Mouse (Mus musculus) kidney, postnatal 0 days (tissue): ENCODE results near the gene Rassf1. TPM values are rescaled to one million over a fixed set of nuclear protein-coding genes. Genes with fewer than 3 reads are reported as not detected.
"Not testable (repeated sequence)": the region's sequence is repeated elsewhere in the genome, so short reads cannot be mapped to it uniquely, and the experiment has no call there.

Experiments
- ATAC-seq: fragments of 200-750 bp; cut with Nextera tagmentation; replicated peaks from 2 replicates; pipeline ENCODE4 v1.8.0; 2017; ENCODE audit warnings: low read depth, moderate number of reproducible peaks, moderate TSS enrichment, moderate library complexity; ENCODE audit not compliant: low FRiP score
- DNase-seq: peaks from one replicate; pipeline ENCODE4 v3.0.0-alpha.2; 2016; ENCODE audit warnings: low spot score
- H3K27ac ChIP-seq: fragments of 300-500 bp; sonication (generic); 2 replicates; pipeline ENCODE4 v1.5.1; 2014; ENCODE audit warnings: mild to moderate bottlenecking
- H3K27me3 ChIP-seq: fragments of 300-500 bp; sonication (generic); 2 replicates; pipeline ENCODE4 v1.6.1; 2014; ENCODE audit warnings: low read length, mixed read lengths; ENCODE audit not compliant: insufficient read depth
- H3K36me3 ChIP-seq: fragments of 300-500 bp; sonication (generic); 2 replicates; pipeline ENCODE4 v1.6.1; 2014; ENCODE audit warnings: low read length, mixed read lengths; ENCODE audit not compliant: insufficient read depth
- H3K4me1 ChIP-seq: fragments of 300-500 bp; sonication (generic); replicated peaks from 2 replicates; pipeline ENCODE4 v1.6.1; 2014; ENCODE audit warnings: antibody characterized with exemption, low read length, mixed read lengths; ENCODE audit not compliant: insufficient read depth
- H3K4me2 ChIP-seq: fragments of 300-500 bp; sonication (generic); 2 replicates; pipeline ENCODE4 v1.6.1; 2014; ENCODE audit warnings: mild to moderate bottlenecking, low read length, moderate library complexity, mixed read lengths
- H3K4me3 ChIP-seq: fragments of 300-500 bp; sonication (generic); replicated peaks from 2 replicates; pipeline ENCODE4 v1.5.1; 2014; ENCODE audit warnings: low read depth, low read length
- H3K9ac ChIP-seq: fragments of 300-500 bp; sonication (generic); 2 replicates; pipeline ENCODE4 v1.6.1; 2014; ENCODE audit warnings: low read depth, low read length
- H3K9me3 ChIP-seq: fragments of 300-500 bp; sonication (generic); replicated peaks from 2 replicates; pipeline ENCODE4 v1.6.1; 2016; ENCODE audit warnings: low read length, inconsistent platforms, mixed read lengths
- CTCF ChIP-seq: IDR thresholded peaks from 2 replicates; pipeline ENCODE4 v1.5.1; 2016; ENCODE audit warnings: antibody characterized with exemption, low read depth, mild to moderate bottlenecking, moderate library complexity
- WGBS: fragments of 180-500 bp; shearing (Covaris S2); extraction: QIAGEN DNeasy Blood & Tissue Kit; methylation state at CpG from one replicate; pipeline ENCODE4 v1.1.7; 2014; 5-methylcytosine and 5-hydroxymethylcytosine counted together
- polyA plus RNA-seq: library from polyadenylated mRNA; unstranded; fragments of >200 nt; fragmentation: Nextera tagmentation; extraction: Ambion mirVana; gene quantifications from 2 replicates; pipeline ENCODE4 v1.2.1, GENCODE M21; 2015

Gene Rassf1
- polyA plus RNA-seq, 1 experiment from 2014 or later: 49.8 TPM

GRCm38 (mm10) chr9:107570016-107570415 is 18.7 kb downstream of the Rassf1 start:
- Histone ChIP-seq H3K27ac (peak overlapping the region; percentile 95), H3K4me3 (peak overlapping the region; percentile 74), H3K36me3 (peaks cover 25% of the 10 kb centered on the region), H3K4me2 (peak overlapping the region; percentile 78), H3K4me1 (peaks cover 29% of the 10 kb centered on the region), H3K27me3 (no peaks in the 10 kb centered on the region), H3K9ac (peak overlapping the region; percentile 74), H3K9me3 (no peaks in the 10 kb centered on the region)
- TF ChIP-seq CTCF: no peak
- WGBS: 31% methylated on average over 13 of the region's 13 CpGs
- ATAC-seq (no peak), DNase-seq (no peak)

GRCm38 (mm10) chr9:107570845-107571244 is 19.5 kb downstream of the Rassf1 start:
- Histone ChIP-seq H3K9me3 (no peaks in the 10 kb centered on the region), H3K4me2 (peak overlapping the region; percentile 78), H3K4me3 (peak overlapping the region; percentile 74; the same call in 1 of the 2 replicates), H3K36me3 (peaks cover 25% of the 10 kb centered on the region), H3K27ac (no peak overlapping the region), H3K4me1 (peaks cover 29% of the 10 kb centered on the region), H3K27me3 (no peaks in the 10 kb centered on the region), H3K9ac (no peak overlapping the region)
- WGBS: 84% methylated on average over 21 of the region's 21 CpGs
- TF ChIP-seq CTCF: no peak
- ATAC-seq (no peak), DNase-seq (no peak)

- no peak overlapping the region for H3K4me3 ChIP-seq
- WGBS: 90% methylated on average over 22 of the region's 22 CpGs
- H3K4me2 ChIP-seq: 0 out of 2 replicates have a peak overlapping the region, but pooled peaks have one; percentile 78
- DNase-seq (no peak), ATAC-seq (no peak)
- no peak for TF ChIP-seq CTCF
- peaks cover 28% of the 10 kb centered on the region for H3K4me1 ChIP-seq
- H3K27ac ChIP-seq: no peak overlapping the region
- H3K36me3 ChIP-seq: peaks cover 25% of the 10 kb centered on the region
- H3K27me3 ChIP-seq: no peaks in the 10 kb centered on the region
- H3K9me3 ChIP-seq: no peaks in the 10 kb centered on the region
- no peak overlapping the region for H3K9ac ChIP-seq
Observed at GRCm38 (mm10) chr9:107571534-107572326, 20.4 kb downstream of the Rassf1 start.

GRCm38 (mm10) chr9:107572327-107572662 is 20.9 kb downstream of the Rassf1 start:
- Histone ChIP-seq H3K27ac (no peak overlapping the region), H3K4me2 (no peak overlapping the region), H3K4me1 (peaks cover 30% of the 10 kb centered on the region), H3K27me3 (no peaks in the 10 kb centered on the region), H3K36me3 (peaks cover 25% of the 10 kb centered on the region), H3K9me3 (no peaks in the 10 kb centered on the region), H3K9ac (no peak overlapping the region), H3K4me3 (no peak overlapping the region)
- no peak for DNase-seq
- no peak for TF ChIP-seq CTCF
- 91% methylated on average over 2 of the region's 2 CpGs for WGBS
- no peak for ATAC-seq

GRCm38 (mm10) chr9:107573774-107574173 is 22.4 kb downstream of the Rassf1 start:
- not testable (repeated sequence) for H3K27ac ChIP-seq, H3K27me3 ChIP-seq, H3K9ac ChIP-seq, H3K4me2 ChIP-seq, H3K9me3 ChIP-seq, ATAC-seq, H3K4me3 ChIP-seq, DNase-seq
- H3K4me1 ChIP-seq: peaks cover 31% of the 10 kb centered on the region
- 85% methylated on average over 6 of the region's 6 CpGs for WGBS
- H3K36me3 ChIP-seq: peaks cover 25% of the 10 kb centered on the region
- TF ChIP-seq CTCF: peak; percentile 27; the same call in 1 of the 2 replicates

GRCm38 (mm10) chr9:107575579-107576356 is 24.4 kb downstream of the Rassf1 start:
- DNase-seq: no peak
- 77% methylated on average over 14 of the region's 14 CpGs for WGBS
- H3K27ac ChIP-seq: peak overlapping the region; percentile 70
- no peak for TF ChIP-seq CTCF
- H3K9me3 ChIP-seq: no peaks in the 10 kb centered on the region
- H3K27me3 ChIP-seq: no peaks in the 10 kb centered on the region
- peaks cover 24% of the 10 kb centered on the region for H3K4me1 ChIP-seq
- H3K9ac ChIP-seq: no peak overlapping the region
- no peak for ATAC-seq
- no peak overlapping the region for H3K4me2 ChIP-seq
- H3K36me3 ChIP-seq: peaks cover 25% of the 10 kb centered on the region
- H3K4me3 ChIP-seq: no peak overlapping the region
